Mouse (Mus musculus): ENCODE results near the gene Tbx10.

Gene Tbx10

GRCm38 (mm10) chr19:3975866-3976265, 16.7 kb upstream of the Tbx10 start:
- no peak for DNase-seq (ENCODE audit: low spot score)

GRCm38 (mm10) chr19:3980309-3980708, 12.2 kb upstream of the Tbx10 start:
- DNase-seq (ENCODE audit: low spot score): peak; percentile 68

DNA sequence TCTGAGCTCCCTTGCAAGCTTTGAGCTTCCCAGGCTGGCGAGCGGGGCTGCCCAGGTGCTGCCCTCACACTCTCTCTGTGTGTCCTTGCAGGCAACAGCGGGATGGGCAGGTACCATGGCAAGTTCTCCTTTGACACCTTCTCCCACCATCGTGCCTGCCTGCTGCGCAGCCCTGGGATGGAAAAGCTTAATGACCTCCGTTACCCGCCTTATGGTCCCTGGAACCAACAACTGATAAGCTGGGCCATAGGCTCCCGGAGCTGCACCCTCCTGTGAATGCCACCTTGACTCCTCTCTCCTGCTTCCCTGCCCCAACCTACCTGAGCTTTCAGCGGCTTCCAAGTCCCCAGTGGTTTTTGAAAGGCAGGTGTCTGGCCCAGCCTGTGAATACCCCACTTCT, 11.6 kb upstream of the Tbx10 start:
- no peak for DNase-seq (ENCODE audit: low spot score)

- DNase-seq (ENCODE audit: low spot score): no peak
These were observed 8.9 kb upstream of the Tbx10 start for GRCm38 (mm10) chr19:3983527-3984200.

DNA sequence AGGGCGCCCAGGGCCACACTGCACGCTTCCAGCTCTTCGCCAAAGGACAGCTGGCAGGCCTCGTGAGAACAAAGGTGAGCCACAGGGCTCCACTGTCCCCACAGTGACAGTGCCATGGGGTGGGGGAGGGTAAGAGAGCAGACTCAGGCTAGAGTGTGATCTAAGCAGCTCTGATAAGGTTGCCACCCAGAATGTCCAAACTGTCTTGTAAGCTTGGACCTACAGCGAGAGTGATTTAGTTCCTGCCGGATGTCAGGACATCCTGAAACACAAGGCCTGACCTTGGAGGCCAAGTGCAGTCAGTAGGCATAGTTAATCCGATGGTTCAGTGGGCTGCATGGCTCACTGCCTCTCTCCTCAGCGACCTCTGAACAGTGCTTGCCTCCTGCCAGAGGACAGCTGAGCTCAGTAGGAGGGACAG, 7.3 kb upstream of the Tbx10 start:
- DNase-seq (ENCODE audit: low spot score): no peak

- DNase-seq (ENCODE audit: low spot score): peak; percentile 75
These were observed 6.2 kb upstream of the Tbx10 start, which contains the start of gene Acy3 for GRCm38 (mm10) chr19:3986334-3986733. TSS of gene Acy3 (plus strand) at chr19:3986570.

DNA sequence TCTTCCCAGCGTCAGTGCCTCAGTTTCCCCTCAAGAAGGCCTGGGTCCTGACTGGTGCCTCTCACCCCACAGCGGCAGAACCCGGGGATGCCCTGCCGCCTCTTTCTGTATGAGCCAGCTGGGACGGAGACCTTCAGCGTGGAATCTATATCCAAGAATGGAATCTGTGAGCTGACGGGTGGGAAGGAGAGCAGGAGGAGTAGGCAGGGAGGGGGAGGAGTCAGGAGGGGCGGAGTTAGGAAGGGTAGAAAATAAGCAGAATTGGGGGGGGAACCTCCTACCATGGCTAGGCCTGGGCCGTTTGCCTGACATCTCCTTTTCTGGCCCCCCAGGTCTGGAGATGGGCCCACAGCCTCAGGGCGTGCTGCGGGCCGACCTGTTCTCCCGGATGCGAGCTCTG, 4.5 kb upstream of the Tbx10 start:
- DNase-seq (ENCODE audit: low spot score): no peak

GRCm38 (mm10) chr19:3988750-3989149, 3.8 kb upstream of the Tbx10 start:
- DNase-seq (ENCODE audit: low spot score): no peak

- DNase-seq (ENCODE audit: low spot score): no peak
These were observed 1.7 kb upstream of the Tbx10 start for GRCm38 (mm10) chr19:3990804-3991203.

GRCm38 (mm10) chr19:3991562-3991961, 990 bp upstream of the Tbx10 start:
- no peak for DNase-seq (ENCODE audit: low spot score)

DNA sequence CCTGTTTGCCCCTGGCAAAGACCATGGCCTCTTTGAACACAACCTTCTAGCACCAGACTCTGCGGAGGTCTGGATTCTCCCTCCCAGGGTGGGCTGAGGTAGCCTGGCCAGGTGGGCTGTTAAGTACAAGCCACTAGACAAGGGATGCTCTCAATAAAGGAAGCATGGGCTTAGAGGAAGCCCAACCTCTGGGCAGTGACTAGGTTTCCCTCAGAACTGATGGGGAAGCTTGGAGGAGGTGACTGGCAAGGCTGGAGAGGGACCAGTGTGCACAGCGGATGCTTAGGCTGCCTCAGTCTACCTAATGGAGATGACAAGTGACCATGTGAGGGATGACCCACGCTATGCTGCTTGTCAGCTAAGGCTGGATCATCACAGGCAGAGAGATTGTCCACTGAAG, 586 bp upstream of the Tbx10 start:
- DNase-seq (ENCODE audit: low spot score): no peak

GRCm38 (mm10) chr19:3994932-3995331, 2.4 kb downstream of the Tbx10 start:
- no peak for DNase-seq (ENCODE audit: low spot score)

- DNase-seq (ENCODE audit: low spot score): no peak
These were observed 3.0 kb downstream of the Tbx10 start for GRCm38 (mm10) chr19:3995505-3995904.

GRCm38 (mm10) chr19:3996106-3996505, 3.6 kb downstream of the Tbx10 start:
- no peak for DNase-seq (ENCODE audit: low spot score)

- DNase-seq (ENCODE audit: low spot score): no peak
These were observed 4.2 kb downstream of the Tbx10 start for GRCm38 (mm10) chr19:3996747-3997146.

DNA sequence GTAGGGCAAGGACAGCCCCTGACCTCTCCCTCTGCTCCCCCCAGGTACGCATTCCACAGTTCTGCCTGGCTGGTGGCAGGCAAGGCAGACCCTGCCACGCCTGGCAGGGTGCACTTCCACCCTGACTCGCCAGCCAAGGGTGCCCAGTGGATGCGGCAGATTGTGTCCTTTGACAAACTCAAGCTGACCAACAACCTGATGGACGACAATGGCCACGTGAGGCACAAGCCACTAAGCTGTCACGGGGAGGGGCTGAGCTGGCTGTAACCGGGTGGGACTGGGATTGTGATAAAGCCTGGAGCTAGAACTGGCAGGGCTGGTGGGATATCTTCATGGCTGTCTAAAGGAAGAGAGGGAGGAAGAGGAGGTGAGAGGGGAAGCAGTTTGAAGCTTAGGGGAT, 4.7 kb downstream of the Tbx10 start:
- DNase-seq (ENCODE audit: low spot score): no peak

DNA sequence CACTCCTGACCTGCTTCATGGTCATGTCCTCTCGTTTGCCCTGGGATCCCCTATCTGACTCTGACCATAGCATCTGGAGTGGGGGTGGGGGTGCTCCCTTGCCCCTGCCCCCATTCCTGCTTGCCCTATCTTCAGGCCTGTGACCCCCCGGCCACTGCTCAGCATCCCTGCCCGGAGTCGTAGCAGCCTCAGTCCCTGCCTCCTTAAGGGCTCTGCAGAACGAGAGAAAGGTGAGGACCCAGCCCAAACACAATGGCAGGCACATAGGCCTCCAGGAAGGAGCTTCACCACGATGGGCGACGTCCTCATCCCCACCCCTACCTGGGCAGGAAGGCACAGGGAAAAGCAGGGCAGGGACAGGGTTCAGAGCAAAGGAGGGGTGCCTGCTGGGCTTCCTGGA, 5.8 kb downstream of the Tbx10 start:
- no peak for DNase-seq (ENCODE audit: low spot score)

GRCm38 (mm10) chr19:3999121-3999730, 6.7 kb downstream of the Tbx10 start:
- no peak for DNase-seq (ENCODE audit: low spot score)

DNA sequence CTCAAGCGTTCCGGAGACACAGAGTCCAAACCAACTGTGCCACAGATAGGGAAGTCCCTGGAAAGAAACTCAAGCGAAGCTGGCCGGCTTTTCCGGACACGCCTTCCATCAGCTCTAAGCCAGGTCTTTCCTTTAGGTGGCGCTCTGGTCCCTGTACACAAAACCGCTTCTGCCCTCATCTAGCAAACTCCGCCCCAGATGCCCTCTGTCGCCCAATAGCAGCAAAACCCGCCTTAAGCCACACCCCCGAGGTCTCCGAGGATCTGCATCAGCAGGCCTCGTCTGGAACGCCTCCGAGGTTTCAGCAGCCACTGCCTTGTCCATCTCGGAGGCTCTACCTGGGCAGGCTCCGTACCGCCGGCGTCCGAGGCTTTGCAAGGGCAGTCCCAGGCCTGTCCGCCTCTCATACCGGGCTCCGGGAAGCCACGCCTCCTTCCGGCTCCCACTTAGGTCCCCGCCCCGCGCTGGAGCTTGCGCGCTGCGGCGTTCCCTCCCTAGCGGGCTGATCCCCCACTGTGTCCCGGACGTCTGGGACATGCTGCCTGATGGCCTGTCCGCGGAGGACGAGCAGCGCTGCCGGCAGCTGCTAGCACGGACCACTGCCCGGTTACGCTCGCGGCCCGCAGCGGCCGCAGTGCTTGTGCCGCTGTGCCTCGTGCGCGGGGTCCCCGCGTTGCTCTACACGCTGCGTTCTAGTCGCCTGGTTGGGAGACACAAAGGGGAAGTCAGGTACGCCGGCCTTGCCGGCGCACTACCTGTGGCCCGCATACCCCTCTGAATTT, 7.8 kb downstream of the Tbx10 start, which contains the start of the genes Nudt8 and Gm49405:
TSS of gene Nudt8 (plus strand) at position 462 of the 782 bp plus-strand sequence.
TSS of gene Gm49405 (plus strand) at position 508 of the 782 bp plus-strand sequence.
- peak; percentile 94 for DNase-seq (ENCODE audit: low spot score)

- DNase-seq (ENCODE audit: low spot score): no peak
These were observed 8.5 kb downstream of the Tbx10 start for GRCm38 (mm10) chr19:4000949-4001525.

DNA sequence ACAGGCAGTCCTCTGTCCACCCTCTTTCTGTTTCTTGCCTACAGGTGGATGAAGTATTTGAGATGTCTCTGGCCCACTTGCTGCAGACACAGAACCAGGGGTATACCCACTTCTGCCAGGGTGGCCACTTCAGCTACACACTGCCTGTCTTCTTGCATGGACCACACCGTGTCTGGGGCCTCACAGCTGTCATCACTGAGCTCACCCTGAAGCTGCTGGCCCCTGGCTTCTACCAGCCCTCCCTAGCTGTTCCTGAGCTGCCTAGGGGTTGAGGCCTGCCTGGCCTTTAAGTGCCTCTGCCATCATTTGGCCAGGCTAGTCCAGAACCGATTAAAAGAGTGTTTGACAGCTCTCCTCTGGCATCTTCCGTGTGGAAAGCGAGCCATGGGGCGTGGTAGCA, 9.2 kb downstream of the Tbx10 start:
- no peak for DNase-seq (ENCODE audit: low spot score)

GRCm38 (mm10) chr19:4003112-4003511, 10.6 kb downstream of the Tbx10 start, which contains the start of gene Doc2g:
TSS of gene Doc2g (plus strand) at chr19:4003313.
- no peak for DNase-seq (ENCODE audit: low spot score)

Measured in testis, postnatal 14 days (tissue).